Mouse (Mus musculus) large intestine, adult 2 months (tissue): Measurements from ENCODE around the gene Spint5. TPM values are rescaled to one million over a fixed set of nuclear protein-coding genes. Genes with fewer than 3 reads are reported as not detected.
A peak's percentile ranks its signal among the peaks of the same experiment; 100 is the strongest.
"Not testable (repeated sequence)": the region's sequence is repeated elsewhere in the genome, so short reads cannot be mapped to it uniquely, and the experiment has no call there.

Source experiments
- DNase-seq: peaks from one replicate; pipeline ENCODE4 v3.0.0-alpha.2; 2012; ENCODE audit warnings: low read depth, low spot score
- WGBS: fragments of 180-500 bp; shearing (Covaris S2); methylation state at CpG from one replicate; pipeline ENCODE4 v1.1.7; 2018; 5-methylcytosine and 5-hydroxymethylcytosine counted together
- polyA plus RNA-seq: library from polyadenylated mRNA; depleted of rRNA; stranded (reverse); fragments of >200 nt; gene quantifications from 2 replicates; pipeline ENCODE4 v1.2.3, GENCODE M21; 2012; rRNA removed

Spint5 gene
- not detected in 2 replicates for polyA plus RNA-seq

DNA sequence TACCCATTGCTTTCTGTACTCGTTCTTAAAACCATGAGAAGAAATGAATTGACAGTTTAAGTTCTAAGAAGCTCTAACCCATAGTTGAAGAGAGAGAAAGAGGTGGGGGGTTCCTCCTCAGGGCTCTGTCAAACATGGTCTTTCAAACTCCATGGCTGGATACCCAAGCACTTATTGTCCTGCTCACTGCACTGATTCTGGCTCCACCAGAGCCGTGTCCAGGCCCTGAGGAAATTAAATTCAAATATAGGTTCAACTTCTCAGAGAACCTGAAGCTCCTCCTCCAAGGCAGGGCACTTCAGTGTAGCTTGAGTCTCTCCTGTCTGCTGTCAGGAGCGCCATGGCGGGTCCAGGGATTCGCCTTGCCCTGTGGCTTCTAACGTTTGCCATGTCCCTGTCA is at the start of gene Spint5:
TSS of gene Spint5 (plus strand) at position 301 of the 400 bp plus-strand sequence.
- WGBS = 79% methylated on average over 6 of the region's 6 CpGs
- DNase-seq = no peak

DNA sequence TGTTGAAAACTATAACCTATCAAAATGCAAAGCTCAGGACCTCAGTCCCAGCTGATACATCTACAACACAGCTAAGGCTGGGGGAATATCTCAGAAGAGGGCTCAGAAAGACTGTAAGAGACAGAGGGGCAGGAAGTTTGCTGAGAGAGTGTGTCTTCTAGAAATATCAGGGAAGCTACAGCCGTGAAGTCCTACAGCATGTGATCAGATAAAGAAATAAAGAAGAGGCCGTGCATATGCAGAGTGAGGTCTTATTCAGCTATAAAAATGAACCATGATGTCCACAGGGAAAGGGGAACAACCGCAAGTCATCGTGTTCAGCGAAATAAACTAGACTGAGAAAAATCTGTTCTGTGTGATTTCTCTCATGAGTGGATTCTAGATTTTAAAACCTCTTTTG is 44.8 kb upstream of the Spint5 start:
- no peak for DNase-seq
- WGBS = 72% methylated on average over 5 of the region's 5 CpGs

DNA sequence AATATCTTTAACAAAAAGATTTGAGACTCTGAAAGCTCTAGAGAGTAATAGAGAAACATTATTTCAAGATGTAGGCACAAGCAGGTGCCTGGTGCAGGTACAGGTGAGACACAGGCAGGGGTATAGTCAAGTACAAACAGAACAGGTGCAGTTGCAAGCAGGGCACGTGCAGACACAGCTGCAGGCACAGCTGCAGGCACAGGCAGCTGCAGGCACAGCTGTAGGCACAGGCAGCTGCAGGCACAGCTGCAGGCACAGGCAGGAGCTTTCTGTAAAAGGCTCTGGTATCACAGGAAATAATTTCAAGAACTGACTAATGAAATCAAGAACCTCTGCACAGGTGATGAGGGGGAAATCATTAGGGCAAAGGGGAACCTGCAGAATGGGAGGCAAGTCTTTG is 44.2 kb upstream of the Spint5 start:
- DNase-seq = no peak
- WGBS = 0% methylated on average over 1 of the region's 1 CpGs

DNA sequence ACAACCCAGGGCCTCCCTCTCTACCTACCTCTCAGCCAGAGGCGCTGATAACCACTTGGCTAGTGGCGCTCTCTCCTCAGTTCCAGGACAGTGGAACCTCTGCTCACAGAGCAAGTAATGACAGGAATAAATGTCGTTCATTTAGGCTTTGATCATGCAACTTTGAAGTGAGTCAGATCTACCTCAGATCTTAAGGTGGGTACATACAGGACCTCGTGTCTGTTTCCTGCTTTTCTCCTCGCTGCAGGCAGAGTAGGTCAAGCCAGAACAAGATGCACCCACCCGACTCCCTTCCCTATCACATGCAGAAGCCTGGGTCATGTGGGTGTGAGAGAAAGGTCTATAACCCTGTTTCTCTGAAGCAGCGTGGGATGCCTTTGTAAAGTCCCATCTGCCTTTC is 41.1 kb upstream of the Spint5 start, which contains the start of gene Wfdc11:
TSS of gene Wfdc11 (minus strand) at position 101 of the 400 bp plus-strand sequence.
- DNase-seq = no peak
- WGBS = 66% methylated on average over 7 of the region's 7 CpGs

DNA sequence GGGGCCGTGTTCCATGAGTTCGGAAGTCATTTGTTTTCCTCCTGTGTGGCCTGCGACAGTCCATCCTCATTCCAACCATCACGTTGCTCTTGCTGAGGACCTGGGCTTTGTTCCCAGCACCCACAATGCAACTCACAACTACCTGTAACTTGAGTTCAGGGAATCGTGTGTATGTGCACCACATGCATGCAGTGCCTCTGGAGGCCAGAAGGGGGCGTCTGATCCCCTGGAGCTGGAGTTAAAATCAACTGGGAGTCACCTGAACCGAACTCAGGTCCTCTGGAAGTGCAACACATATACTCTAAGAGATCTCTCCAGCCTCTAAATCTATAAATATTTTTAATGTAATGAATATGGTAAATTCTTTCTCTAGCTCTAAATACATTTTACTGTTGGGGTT is 39.0 kb upstream of the Spint5 start:
- WGBS = 83% methylated on average over 7 of the region's 7 CpGs

DNA sequence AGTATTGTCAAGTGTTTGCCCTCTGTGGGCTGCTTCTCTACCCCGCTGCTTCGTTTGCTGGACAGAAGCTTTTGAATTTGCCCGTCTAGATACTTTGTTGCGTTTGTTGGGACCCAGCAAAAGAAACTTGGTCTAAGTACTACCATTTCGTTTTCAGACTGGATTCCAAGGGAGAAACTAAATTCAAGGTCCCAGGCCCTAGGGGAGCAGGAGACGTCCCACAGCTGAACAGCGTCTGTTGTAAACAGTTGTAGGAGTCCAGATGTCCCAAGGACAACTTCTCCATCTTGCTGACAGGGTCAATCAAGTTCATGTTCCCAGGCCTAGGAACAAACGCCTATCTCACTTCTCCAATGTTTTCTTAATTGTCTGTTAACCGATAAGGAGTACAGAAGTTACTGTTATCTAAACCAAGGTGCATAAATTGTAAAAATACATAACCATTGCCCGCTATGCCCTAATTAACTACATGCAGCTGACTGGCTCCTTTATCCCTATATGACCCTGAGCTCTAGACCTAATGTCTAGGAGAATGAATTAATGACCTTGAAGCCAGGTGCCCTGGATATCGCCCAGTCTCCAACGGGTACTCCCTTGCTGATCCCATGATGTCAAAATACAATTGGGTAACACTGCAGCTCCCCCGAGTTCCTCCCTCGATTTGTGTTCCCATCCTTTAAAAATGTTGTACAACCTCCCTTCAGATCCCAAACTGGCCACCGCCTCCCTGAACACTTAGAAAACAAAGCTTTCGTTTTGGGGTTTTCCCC is 38.0 kb upstream of the Spint5 start:
- no peak for DNase-seq
- 55% methylated on average over 16 of the region's 16 CpGs for WGBS

More for the DNA sequence above, 39.0 kb upstream of the Spint5 start:
- no peak for DNase-seq

DNA sequence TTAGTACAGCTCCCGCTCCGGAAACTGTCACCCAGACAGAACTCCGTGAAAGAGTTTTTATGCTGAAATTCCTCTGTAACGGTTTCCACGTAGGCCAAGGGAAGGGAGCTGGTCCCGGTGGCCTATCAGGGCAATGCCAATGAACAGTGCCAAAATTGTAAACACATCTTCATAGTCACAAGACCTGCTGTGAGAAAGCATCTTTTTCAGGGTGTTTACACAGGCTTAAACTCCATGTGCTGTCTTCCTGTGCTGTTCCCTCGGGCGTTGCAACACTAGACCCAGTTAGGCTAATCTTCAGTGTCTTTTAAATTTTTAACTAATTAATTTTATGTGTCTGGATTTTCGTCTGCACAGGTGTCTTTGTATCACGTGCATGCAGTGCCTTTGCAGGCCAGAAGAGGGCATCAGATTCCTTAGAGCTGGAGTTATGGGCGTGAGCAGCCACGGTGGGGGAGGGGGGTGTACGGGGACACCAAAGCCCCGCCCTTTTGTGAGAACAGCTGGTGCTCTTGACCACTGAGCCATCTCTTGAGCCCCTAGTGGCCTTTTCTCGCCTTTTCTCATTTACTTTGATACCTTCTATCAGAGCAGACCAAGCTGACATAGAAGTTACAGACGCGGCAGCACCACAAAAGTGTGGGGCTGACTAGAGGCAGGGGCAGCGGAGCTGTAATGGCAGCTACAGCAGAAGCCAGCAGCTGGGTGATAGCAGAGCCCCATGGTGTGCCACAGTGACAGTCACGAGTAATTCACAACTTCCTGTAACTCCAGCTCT is 36.1 kb upstream of the Spint5 start:
- no peak for DNase-seq
- 10% methylated on average over 19 of the region's 19 CpGs for WGBS

DNA sequence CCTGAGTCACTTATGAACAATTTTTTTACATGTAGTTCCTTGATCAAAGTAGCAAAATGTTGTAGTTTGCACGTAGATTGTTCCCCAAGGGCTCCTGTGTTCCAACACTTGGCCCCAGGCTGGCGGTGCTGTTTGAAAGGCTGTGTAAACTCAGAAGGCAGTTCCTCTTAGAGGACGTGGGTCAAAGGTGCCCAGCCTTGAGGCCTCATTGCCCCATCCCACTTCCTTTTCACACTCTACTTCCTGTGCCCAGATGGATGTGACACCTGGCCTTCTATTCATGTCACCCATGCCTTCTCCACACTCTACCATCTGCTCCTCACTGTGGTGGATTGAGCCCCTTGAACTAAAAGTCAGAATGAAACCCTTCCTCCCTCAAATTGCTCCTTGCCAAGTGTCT is 35.2 kb upstream of the Spint5 start:
- WGBS = 13% methylated on average over 3 of the region's 3 CpGs

DNA sequence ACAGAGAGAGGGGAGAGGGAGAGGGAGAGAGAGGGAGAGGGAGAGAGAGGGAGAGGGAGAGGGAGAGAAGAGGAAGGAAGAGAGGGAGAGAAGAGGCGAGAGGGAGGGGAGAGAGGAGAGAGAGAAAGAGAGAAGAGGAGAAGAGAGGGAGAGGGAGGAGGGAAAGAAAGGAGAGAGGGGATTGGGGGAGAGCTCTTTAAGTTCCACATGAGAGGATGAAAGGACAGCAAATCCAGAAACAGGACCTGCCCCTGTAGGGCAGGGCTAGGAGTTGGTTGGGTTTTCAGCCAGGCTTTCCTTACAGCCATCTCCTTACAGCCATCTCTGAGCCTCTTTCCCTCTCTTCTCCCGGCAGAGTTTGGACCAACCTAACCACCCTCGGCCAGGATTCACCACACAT is 30.3 kb upstream of the Spint5 start, which contains the start of gene Wfdc13:
TSS of gene Wfdc13 (plus strand) at position 301 of the 400 bp plus-strand sequence.
- DNase-seq = no peak
- 74% methylated on average over 3 of the region's 3 CpGs for WGBS

More for the DNA sequence above, 35.2 kb upstream of the Spint5 start:
- peak; percentile 61 for DNase-seq

DNA sequence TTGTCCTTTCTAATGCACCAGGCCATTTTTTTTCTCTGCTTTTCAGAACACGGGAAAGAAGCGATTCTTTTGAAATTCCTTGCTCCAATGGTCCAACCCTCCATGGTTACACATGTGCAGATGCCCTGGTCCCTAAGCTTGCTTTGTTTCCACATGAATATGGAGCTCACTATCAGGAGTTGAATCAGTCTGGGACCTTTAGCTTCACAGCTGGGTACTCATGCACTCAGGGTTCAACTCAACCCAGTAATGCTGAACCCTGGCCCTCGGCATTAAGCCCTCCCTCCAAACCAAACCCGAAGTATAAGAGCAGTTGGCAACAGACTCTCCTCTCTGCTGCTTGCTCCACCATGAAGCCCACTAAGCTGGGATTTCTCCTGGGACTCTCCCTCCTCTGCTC is 16.9 kb upstream of the Spint5 start, which contains the start of gene Spint4:
TSS of gene Spint4 (plus strand) at position 301 of the 400 bp plus-strand sequence.
- DNase-seq = no peak
- WGBS = 79% methylated on average over 4 of the region's 4 CpGs

DNA sequence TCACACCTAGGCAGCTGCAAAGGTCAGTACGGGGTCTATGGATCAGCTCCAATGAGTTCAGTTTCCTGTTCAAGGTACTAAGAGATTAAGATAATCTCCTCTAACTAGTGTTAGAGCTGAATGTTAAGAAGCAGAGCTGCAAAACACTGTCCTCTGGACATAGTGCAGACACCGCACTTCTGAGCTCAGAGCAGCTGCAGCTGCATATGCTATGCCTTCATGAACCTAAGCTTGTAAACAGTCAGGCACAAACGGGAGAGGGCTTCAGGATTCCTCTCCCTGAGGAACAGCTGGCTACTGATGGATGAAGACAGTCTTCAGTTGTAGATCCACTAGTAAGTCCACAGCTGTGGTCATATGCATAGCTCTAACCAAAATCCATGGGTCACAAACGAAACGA is 14.1 kb upstream of the Spint5 start:
- 49% methylated on average over 5 of the region's 5 CpGs for WGBS
- no peak for DNase-seq

DNA sequence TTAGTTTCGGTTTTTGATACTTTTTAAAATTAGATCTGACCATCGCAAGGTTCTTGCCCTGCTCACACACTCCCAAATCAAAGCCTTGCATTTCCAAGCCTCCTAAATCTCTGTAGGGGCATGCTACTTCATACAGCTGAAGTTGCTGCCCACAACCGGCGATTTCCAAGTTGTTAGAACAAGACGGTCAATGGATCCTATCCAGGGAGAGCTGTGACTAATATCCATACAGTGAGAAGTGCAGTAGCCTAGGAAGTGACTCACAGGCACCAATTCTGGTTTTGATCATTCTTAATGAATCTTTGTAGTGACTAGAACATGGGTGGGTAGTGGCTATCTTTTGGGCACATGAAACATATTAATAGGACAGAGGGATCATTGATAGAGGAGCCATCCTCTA is 13.3 kb upstream of the Spint5 start:
- DNase-seq = no peak
- 75% methylated on average over 5 of the region's 5 CpGs for WGBS

DNA sequence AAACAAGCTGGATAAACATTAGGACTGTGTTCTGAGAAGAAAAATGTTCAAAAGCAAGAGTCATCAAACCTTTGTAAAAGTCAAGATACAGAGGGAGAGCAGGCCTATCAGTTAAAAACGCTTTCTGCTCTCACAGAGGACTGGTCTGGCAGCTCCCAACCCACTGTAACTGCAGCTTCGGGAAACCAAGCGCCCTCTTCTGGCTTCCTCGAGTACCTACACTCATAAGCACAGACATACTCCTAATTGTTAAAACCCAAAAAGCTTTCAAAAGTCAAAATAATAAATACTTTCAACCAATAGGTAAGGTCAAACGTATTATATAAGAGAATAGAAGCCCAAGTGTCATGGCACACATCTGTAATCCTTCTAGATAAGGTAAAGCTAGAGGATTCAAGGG is 10.9 kb upstream of the Spint5 start:
- 86% methylated on average over 5 of the region's 5 CpGs for WGBS

DNA sequence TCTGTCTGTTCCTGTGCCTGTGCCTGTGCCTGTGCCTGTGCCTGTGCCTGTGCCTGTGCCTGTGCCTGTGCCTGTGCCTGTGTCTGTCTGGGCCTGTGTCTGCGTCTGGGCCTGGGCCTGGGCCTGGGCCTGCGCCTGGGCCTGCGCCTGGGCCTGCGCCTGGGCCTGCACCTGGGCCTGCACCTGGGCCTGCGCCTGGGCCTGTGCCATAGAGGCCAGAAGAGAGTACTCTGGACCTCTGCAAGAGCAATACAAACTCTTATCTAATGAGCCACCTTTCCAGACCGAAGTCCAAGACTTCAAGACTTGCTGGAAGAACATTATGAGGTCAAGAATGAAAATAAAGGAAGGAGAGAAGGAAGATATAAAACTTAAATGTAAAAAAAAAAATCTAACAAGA is 9.8 kb upstream of the Spint5 start:
- WGBS = 45% methylated on average over 6 of the region's 6 CpGs
- peak; percentile 42 for DNase-seq

More for the DNA sequence above, 10.9 kb upstream of the Spint5 start:
- no peak for DNase-seq

DNA sequence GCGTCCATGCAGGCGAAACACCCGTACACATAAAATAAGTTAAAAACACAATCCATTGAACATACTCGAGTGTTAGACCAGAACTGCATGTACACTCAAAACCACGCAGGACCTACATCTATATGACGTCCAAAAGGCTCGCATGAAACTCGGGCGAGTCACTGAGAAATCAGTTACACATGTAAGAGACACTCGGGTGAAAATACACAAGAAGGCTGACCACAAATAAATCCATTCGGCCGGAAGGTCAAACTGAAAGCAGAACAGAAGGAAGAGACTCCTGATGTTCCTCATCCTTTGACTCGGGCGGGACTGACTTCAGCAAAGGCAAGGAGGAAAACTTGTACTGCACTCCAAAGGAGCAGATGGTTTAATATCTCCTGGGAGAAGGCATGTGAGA is 9.1 kb upstream of the Spint5 start:
- DNase-seq = no peak
- WGBS = 87% methylated on average over 14 of the region's 14 CpGs

DNA sequence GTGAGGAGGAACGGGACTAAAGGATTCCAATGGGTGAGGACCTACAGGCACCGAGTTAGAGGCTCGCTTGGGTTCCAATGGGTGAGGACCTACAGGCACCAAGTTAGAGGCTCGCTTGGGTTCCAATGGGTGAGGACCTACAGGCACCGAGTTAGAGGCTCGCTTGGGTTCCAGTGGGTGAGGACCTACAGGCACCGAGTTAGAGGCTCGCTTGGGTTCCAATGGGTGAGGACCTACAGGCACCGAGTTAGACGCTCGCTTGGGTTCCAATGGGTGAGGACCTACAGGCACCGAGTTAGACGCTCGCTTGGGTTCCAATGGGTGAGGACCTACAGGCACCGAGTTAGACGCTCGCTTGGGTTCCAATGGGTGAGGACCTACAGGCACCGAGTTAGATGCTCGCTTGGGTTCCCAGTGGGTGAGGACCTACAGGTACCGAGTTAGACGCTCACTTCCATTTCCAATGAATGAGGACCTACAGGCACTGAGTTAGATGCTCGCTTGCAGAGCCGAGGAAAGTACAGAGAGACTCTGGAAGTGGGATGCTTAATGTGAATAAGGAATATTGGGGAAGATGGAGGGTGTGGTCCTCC is 1.2 kb downstream of the Spint5 start:
- not testable (repeated sequence) for DNase-seq
- WGBS = 94% methylated on average over 23 of the region's 23 CpGs

DNA sequence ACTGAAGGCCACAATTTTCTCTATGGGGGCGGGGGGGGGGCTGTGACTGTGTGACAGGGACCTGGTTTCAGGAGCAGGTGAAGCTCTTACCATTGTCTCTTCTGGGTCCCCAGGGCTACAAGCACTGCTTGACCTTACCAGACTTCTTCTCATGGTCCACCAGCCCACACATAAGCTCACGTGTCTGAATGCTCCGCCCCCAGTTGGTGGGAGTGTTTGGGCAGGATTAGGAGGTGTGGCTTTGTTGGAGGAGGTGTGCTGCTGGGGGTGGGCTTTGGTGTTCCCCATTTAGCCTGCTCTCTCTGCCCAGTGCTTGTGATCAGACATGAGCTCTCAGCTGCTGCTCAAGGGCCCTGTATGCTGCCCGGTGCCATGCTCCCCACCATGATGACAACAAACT is 8.2 kb downstream of the Spint5 start:
- DNase-seq = no peak
- WGBS = 72% methylated on average over 4 of the region's 4 CpGs

DNA sequence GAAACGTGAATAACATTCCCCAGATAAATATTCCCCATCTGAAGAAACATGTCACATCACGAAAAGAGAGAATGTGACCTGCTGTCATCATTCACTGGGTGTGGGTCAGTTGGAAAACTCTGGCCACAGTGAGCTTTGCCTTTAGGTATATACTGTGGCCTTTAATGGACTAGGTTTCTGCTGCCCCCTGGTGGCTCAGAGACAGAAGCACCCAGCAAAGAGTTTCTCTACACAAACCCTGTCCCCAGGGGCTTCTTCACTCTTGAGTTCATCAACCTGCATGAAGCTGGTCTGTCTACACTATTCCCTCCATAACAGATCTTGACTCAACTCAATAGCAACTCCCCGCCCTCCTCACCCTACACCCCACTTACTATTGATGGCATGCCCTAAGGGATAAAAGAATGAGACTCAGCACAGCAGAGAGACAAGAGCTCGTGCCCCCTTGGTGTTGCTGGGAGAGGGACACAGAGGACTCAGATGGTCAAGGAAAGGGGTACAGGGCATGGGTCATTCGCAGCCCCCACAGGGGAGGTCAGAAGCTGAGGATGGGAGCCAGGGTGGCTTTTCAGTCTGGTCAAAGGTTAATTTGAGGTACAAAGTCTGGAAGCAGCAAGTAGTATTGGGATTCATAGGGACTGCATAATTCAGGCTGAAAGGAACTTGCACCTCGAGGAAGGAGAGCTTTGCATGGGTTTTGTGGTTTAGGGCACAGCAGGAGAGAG is 11.0 kb downstream of the Spint5 start:
- DNase-seq = no peak
- WGBS = 18% methylated on average over 6 of the region's 6 CpGs

DNA sequence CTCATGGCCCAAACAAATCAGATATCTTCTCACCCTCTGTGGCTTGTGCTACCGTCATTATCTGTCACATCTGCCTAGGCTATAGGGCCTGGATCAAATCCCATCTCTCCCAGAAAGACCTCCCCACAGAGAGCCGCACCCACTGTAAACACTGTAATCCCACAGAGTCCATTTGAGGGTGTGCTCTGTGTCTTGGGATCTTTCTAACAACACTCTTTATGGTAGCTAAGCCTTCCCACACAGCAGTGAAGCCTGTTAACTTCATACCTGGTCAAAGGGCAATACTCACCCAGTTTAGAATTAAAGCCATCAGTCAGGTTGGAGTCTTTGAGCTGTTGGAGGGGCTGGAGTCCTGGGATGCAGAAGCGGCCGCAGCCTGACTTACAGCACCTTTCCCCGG is 16.6 kb downstream of the Spint5 start:
- WGBS = 30% methylated on average over 5 of the region's 5 CpGs
- peak; percentile 64 for DNase-seq

DNA sequence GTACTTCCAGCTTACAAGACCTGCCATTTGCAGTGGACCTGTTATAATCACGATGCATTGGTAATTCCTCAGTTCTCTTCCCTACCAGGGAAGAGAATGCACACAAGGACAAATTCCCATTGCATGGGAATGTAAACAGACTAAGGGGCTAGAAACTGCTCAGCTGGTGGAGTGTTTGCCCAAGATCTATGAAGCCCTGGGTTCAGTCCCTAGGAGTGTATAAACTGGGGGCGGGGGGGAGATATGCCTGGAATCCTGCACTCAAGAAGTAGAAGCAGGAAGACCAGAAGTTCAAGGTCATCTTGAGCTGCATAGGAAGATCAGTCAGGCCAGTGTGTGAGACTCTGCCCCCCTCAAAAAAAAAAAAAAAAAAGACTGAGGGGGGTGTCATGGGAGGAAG is 18.2 kb downstream of the Spint5 start:
- WGBS = 63% methylated on average over 2 of the region's 2 CpGs
- no peak for DNase-seq
